Mouse (Mus musculus): Measurements from ENCODE around the gene Ear1. TPM values are rescaled to one million over a fixed set of nuclear protein-coding genes. Genes with fewer than 3 reads are reported as not detected.

Gene Ear1
- polyA plus RNA-seq (2012): 0.12 and 0.15 TPM in 2 replicates

DNA sequence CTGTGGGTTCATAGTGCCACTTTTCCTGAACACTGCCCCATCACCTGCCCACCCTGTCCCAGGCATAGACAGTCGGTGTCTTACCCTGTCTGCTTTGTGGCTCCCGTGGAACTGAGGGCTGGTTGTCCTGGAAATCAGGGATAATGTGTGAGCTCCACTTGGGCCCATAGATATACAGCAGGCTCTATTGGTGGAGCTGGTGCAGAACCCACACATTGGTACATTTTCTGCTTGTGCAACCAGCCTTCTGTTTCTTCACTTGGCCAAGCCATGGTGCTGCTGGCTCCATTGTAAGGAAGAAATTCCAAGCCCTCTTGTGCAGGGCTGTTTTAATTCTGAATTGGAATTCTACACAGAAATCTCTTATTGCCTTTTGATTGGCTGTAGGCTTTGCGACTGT is at the start of gene Ear1:
TSS of gene Ear1 (minus strand) at position 101 of the 400 bp plus-strand sequence.

DNA sequence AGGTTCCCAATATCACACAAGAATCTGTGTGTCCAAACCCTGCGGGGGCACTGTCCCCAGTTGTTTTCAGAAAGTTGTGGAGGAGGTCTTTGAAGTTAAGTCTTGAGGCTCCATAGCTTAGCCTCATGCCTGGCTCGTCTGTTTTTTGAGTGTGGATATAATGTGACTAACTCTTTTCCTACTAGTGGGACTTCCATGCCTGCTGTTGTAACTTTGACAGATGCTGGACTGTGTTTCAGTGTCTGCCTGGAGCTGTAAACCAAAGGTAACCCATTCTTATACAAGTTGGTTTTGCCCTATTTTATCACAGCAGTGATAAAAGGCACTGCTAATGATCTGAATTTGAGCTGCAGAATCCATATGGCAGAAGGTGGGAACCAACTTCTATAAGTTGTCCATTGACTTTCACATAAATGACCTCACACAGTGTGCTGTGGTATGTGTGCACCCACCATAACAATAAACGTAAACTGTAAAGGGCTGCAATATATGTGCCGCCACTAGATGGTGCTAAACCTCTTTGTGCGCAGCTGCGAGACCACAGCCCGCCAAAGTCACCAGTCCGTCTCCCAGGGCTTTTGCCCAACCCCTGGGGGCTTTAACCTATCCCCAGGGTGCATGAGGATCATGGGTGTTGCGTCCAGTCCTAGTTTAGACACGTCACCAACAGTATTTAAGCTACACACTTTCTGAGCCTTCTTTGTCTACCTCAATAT is 49.5 kb upstream of the Ear1 start, which contains the start of gene Gm8113:
TSS of gene Gm8113 (plus strand) at position 703 of the 716 bp plus-strand sequence.

DNA sequence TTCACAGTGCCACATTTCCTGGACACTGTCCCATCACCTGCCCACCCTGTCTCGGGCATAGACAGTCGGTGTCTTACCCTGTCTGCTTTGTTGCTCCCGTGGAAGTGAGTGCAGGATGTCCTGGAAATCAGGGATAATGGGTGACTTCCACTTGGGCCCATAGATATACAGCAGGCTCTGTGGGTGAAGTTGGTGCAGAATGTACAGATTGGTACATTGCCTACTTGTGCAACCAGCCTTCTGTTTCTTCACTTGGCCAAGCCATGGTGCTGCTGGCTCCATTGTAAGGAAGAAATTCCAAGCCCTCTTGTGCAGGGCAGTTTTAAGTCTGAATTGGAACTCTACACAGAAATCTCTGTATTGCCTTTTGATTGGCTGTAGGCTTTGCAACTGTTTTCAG is 48.1 kb upstream of the Ear1 start, which contains the start of gene Ear10:
TSS of gene Ear10 (minus strand) at position 101 of the 400 bp plus-strand sequence.

DNA sequence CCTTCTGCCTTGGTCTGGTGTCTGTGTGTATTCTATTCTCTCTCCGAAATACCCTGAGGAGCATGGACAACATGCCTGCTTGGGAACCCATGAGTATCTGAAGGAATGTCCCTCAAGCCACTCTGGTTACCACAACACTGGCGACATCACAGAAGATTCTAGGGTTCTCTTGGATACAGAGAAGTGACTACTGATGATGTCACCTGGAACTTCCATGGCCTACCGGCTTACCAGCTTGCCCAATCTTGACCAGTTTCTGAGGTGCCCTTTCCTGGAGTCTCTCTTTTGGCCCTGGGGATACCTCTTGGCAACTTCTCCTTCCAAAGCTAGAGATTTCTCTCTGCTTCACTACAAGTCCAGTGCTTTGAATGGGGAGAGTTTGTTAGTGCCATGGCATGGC is 90.7 kb downstream of the Ear1 start, which contains the start of gene Gm8180:
TSS of gene Gm8180 (minus strand) at position 101 of the 400 bp plus-strand sequence.

Other genes with a start within 250 kb of the Ear1 start
- not detected in 2 replicates for gene Gm8165, start 198.3 kb downstream of the Ear1 start, polyA plus RNA-seq (2012)
- 0.11 and 0.13 TPM in 2 replicates for gene Gm7324, start 177.7 kb downstream of the Ear1 start, polyA plus RNA-seq (2012)
- gene Gm16506, start 148.0 kb downstream of the Ear1 start, polyA plus RNA-seq (2012): not detected in 2 replicates
- gene Gm6526, start 127.7 kb downstream of the Ear1 start, polyA plus RNA-seq (2012): not detected in 2 replicates
- not detected in 2 replicates for gene Gm8180, start 90.8 kb downstream of the Ear1 start, polyA plus RNA-seq (2012)
- not detected in 2 replicates for gene Ear10, start 48.0 kb upstream of the Ear1 start, polyA plus RNA-seq (2012)
- 0.29 and 0.31 TPM in 2 replicates for gene Gm8113, start 49.9 kb upstream of the Ear1 start, polyA plus RNA-seq (2012)
- not detected in 2 replicates for gene Ang5, start 81.6 kb upstream of the Ear1 start, polyA plus RNA-seq (2012)
- not detected in 2 replicates for gene Ang6, start 126.8 kb upstream of the Ear1 start, polyA plus RNA-seq (2012)
- 0.19 and 1.2 TPM in 2 replicates for gene Ear2, start 227.1 kb upstream of the Ear1 start, polyA plus RNA-seq (2012)
- gene Gm3327, start 248.3 kb upstream of the Ear1 start, polyA plus RNA-seq (2012): not detected in 2 replicates

Data from megakaryocyte-erythroid progenitor cell, adult 5 weeks (primary cell).